Mouse (Mus musculus): Measurements from ENCODE around the gene Gm9945.

Gm9945 gene

DNA sequence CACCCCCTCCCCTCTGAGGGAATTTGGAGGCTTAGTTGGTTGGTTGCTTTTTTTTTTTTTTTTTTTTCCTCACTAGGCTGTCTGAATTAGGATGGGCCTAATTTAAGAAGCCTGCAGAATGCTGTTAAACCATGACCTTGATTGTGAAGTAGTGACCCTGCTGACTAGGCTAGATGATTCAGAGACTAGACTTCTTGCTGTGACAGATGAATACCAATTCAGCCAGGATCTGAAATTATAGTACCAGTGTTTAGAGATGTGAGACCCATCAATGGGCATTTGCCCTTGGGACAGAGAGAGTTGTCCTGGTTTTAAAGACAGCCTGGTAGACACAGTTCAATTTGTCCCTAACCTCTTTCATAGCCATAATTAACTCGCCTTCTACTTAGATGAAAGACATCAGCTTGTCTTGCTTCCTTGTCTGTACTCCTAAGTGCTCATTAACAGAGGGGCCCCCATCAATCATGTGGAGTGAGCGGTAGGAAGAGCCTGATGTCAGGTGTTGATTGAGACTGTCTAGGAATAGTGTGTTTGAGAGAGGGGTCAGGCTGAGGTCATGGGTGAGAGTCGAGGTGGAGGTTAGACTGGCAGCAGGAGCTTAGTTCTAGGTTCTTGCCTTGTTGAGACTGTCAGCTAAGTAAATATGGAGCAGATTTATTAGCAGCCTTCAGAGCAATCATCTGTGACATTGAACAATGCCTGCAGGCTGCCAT, 13.4 kb downstream of the Gm9945 start:
- DNase-seq (ENCODE audit: low spot score) = no peak

DNA sequence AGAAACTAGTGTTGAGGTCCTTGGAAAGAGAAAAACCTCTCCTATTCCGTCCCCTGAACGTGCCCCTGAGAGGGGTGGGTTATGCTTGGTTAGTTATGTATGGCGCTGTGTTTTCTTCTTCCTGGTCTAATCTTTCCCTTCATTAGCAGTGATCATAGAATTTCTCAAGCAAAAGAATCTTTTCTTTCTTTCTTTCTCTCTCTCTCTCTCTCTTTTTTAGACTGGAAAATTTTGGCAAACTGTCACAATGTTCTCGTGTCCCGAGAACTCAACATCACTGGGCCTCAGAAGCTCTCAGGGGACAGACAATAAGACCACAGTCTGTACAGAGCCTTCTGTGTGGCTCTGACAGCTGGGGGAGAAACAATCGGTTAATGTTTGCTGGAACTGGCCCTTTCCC, 15.5 kb downstream of the Gm9945 start:
- DNase-seq (ENCODE audit: low spot score) = no peak

- no peak for DNase-seq (ENCODE audit: low spot score)
These were observed 17.0 kb downstream of the Gm9945 start for GRCm38 (mm10) chr11:53496946-53497345.

DNA sequence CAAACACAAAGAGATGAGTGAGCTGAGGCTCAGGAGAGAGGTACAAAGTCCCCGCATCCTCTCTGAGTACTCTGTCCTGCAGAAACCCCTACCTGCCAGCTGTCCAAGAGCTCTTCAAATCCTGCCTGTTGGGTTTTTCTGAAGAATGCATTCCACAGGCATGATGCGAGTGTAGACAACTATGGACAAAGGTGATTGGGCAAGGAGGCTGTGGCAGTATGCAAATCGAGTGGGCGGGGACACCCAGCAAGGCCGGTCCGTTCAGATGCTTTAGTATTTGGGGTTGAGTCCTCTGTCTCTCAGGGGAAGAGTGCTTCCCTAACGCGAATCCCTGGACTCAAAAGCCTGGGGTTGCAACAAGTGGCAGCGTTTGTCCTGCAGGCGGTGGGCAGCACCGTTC, 20.6 kb downstream of the Gm9945 start:
- no peak for DNase-seq (ENCODE audit: low spot score)

DNA sequence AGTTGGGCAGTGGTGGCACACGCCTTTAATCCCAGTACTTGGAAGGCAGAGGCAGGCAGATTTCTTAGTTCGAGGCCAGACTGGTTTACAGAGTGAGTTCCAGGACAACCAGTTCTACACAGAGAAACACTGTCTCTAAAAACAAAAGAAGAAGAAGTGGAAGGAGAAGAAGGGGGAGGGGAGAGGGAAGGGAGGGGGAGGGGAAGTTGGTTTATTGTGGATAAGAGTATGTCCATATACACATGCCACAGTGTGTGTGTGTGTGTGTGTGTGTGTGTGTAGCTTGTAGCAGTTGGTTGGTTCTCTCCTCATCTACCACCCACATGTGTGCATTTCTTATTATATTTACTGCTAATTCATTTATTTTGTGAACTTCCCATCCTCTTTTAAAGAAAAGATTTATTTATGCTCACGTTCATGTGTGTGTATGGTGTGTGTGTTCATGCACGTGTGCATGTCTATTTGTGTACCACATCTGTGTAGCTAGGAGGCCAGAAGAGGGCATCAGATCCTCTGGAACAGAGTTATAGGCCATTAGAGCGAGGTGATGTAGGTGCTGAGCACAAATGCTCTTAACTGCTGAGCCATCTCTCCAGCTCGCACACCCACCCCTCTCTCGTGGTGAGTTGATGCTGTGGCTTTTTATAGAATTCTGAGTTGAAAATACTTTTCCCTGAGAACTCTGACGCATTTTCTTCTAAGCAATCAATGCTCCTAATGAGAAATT, 22.2 kb downstream of the Gm9945 start:
- DNase-seq (ENCODE audit: low spot score) = no peak

DNA sequence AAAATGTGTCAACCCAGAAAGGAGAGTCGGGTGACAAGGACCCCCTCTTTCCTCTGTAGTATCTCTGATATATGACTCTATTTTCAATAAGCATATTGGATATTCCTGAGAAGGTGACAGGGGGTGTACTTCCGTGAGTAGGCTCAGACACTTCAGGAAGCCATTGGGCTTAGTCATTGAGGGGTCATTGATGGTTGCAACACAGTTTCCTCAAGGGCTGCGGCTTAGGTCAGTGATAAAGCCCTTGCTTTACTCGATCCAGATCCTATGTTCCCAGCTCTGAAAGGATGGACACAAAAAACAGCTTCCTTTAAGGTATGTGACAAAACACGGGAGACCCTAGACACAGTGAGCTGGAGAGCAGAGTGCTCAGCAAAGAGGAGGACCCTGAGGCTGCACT, 23.8 kb downstream of the Gm9945 start:
- no peak for DNase-seq (ENCODE audit: low spot score)

- DNase-seq (ENCODE audit: low spot score) = no peak
These were observed 24.4 kb downstream of the Gm9945 start for GRCm38 (mm10) chr11:53504376-53504775.

GRCm38 (mm10) chr11:53505026-53505663, 25.2 kb downstream of the Gm9945 start:
- no peak for DNase-seq (ENCODE audit: low spot score)

DNA sequence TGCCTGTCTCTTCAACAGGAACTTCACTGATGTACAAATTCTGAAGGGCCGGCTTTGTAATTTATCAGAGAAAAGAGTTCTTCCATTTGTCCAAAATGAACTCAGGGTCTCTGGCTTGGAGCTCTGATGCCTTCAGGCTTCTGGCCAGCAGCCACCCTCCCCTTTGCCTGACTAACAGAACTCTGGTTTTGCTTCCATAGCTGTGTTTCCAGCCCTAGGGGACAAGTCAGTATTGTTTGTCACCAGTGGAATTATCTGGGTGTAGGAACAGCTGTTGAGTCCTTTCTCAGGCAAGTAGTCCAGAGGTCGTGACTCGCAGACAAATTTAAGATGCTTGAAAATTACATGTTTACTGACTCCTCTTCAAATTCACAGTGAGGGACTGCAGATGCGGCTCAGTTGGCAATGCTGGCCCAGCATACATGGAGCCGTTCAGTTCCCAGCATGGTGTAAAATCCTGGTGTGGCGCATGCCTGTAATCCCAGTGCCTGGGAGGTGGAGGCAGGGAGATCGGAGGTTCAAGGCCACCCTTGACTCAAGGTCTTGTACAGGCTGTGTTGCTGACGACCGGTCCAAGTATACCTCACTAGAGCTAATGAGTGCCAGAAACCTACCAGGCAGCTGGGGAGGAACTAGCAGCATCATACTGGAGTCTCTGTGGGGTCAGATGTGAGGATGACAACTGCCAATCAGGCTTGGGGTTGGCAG, 27.3 kb downstream of the Gm9945 start:
- no peak for DNase-seq (ENCODE audit: low spot score)

- no peak for DNase-seq (ENCODE audit: low spot score)
These were observed 28.2 kb downstream of the Gm9945 start for GRCm38 (mm10) chr11:53508152-53508551.

DNA sequence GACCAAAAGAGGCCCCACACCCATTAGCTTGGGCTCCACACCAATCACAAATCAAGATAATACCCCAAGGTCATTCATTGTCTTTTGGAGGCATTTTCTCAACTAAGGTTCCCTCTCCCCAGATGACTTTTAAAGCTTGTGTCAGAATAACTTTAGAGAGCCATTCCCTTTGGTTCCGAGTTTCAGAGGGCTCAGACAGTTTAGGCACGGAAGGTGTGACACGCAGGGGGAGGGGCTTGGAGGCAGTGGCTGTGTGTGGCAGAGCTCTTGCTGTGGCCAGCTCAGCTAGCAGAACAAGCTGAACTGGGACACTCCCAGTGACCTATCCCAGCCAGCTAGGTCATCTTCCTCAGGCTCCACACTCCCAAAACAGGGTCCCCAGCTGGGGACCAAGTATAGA, 28.6 kb downstream of the Gm9945 start:
- DNase-seq (ENCODE audit: low spot score) = no peak

GRCm38 (mm10) chr11:53510351-53510750, 30.4 kb downstream of the Gm9945 start:
- no peak for DNase-seq (ENCODE audit: low spot score)

- DNase-seq (ENCODE audit: low spot score) = no peak
These were observed 37.0 kb downstream of the Gm9945 start for GRCm38 (mm10) chr11:53516775-53517627.

GRCm38 (mm10) chr11:53518759-53519158, 38.8 kb downstream of the Gm9945 start:
- no peak for DNase-seq (ENCODE audit: low spot score)

- no peak for DNase-seq (ENCODE audit: low spot score)
These were observed 39.5 kb downstream of the Gm9945 start, which contains the start of gene Sept8 for GRCm38 (mm10) chr11:53519207-53520121. TSS of gene Sept8 (plus strand) at chr11:53519257.

DNA sequence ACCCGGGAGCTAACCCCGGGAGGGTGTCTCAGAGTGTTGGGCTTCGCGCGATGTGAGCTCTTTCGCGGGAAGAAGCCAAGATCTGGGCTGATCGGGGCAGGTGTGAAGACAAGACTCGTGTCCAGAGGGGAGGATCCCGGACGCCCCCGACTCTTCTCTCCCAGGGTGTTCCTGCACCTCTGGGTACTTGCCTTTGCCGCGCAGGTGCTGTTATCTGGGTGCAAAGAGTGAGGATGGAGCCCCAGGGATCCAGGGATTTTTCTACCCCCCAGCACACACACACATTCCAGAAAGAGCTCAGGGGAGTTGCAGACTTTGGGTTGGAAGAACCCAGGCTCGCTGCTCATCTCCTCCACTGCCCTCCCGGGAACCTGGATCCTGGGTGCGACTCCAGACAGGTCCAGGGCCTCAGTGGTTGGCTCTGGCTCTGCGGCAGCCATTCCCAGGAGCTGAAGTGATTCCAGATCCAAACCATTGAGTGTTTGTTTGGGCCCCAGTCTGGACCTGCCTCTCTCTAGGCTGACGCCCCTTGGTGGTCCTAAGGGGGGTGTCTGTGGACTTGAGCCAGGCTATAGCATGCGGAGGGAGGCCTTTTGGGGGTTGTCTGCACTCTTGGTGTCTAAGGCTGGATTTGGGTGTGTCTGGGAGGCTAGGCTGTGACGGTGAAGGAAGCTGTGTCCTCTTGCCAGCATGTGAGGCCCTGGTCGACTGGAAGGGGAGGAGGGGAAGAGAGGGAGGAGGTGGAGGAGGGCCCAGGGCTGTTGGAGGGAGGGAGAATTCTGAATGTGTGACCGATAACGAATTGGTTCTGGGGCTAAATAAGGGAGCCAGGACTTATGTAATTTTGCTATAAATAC, 40.4 kb downstream of the Gm9945 start:
- DNase-seq (ENCODE audit: low spot score) = no peak

- DNase-seq (ENCODE audit: low spot score) = no peak
These were observed 41.3 kb downstream of the Gm9945 start for GRCm38 (mm10) chr11:53521120-53521820.

- no peak for DNase-seq (ENCODE audit: low spot score)
These were observed 41.8 kb downstream of the Gm9945 start for GRCm38 (mm10) chr11:53521821-53522131.

GRCm38 (mm10) chr11:53522362-53522761, 42.4 kb downstream of the Gm9945 start:
- DNase-seq (ENCODE audit: low spot score) = no peak
